Mouse (Mus musculus): ENCODE data around the gene Zeb2. TPM values are rescaled to one million over a fixed set of nuclear protein-coding genes. Genes with fewer than 3 reads are reported as not detected.
A peak's percentile ranks its signal among the peaks of the same experiment; 100 is the strongest.

The Zeb2 gene
- polyA plus RNA-seq, 1 experiment from 2014 or later, result 49.0 TPM

DNA sequence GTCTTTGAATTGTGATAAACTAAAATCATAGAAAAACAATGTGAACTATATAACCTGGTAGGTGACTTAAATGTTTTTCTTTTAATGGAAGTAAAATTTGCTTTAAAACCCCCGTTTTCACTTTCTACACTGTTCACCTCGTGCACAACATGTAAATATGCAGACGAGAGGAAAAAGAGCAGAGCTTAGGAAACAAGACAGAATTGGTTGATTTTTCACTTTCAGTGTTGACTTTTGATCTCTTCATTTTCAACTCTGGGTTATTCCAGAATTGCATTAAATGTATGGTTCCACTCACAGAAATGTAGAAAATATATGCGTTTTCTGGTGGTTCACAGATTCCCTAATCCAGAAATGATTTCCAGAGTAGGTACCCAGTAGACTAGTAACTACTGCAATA lies 57.6 kb downstream of the Zeb2 start:
- H3K4me1 ChIP-seq (ENCODE audit: control insufficient read depth, insufficient read depth, low read length), result peaks cover 10% of the 10 kb centered on the region; the same call in 1 of the 2 replicates
- no peaks in the 10 kb centered on the region for H3K36me3 ChIP-seq (ENCODE audit: control insufficient read depth, insufficient read depth, low read length)
- no peak overlapping the region for H3K4me2 ChIP-seq (ENCODE audit: low read depth, low read length)
- WGBS, result 80% methylated on average over 4 of the region's 4 CpGs
- no peak overlapping the region for H3K9ac ChIP-seq (ENCODE audit: low read depth, low read length)
- no peaks in the 10 kb centered on the region for H3K27me3 ChIP-seq (replicated peaks; ENCODE audit: control insufficient read depth, insufficient read depth, low read length)
- no peak for DNase-seq (ENCODE audit: low spot score)
- no peak for ATAC-seq (ENCODE audit: low read depth)
- H3K27ac ChIP-seq (replicated peaks; ENCODE audit: low read depth, low read length), result no peak overlapping the region
- no peak overlapping the region for H3K4me3 ChIP-seq (ENCODE audit: low read depth, low read length)
- no peaks in the 10 kb centered on the region for H3K9me3 ChIP-seq (ENCODE audit: control insufficient read depth, low read length)

DNA sequence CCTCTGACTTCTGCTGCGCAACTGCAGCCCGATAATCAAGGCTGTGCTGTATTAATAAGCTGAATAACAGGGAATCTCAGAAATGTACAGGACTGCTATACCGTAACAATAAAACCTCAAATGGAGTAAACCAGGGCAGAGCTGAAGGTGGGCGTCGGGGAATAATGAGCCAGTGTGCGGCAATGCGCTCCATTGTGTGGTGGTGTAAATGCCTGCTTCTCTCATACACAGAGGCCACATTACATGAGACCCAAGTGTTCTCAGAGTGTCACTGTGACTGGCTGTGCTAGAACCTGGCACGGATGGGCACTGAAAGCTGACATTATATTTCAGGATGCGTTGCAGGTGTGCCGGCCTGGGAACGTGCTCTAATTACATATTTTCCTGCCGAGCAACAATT lies 58.2 kb downstream of the Zeb2 start:
- DNase-seq (ENCODE audit: low spot score) (no peak), ATAC-seq (ENCODE audit: low read depth) (peak; percentile 48; the same call in 1 of the 2 replicates)
- Histone ChIP-seq H3K27me3 (replicated peaks; ENCODE audit: control insufficient read depth, insufficient read depth, low read length) (no peaks in the 10 kb centered on the region), H3K9ac (ENCODE audit: low read depth, low read length) (no peak overlapping the region), H3K27ac (replicated peaks; ENCODE audit: low read depth, low read length) (no peak overlapping the region), H3K4me1 (ENCODE audit: control insufficient read depth, insufficient read depth, low read length) (peaks cover 10% of the 10 kb centered on the region; the same call in 1 of the 2 replicates), H3K36me3 (ENCODE audit: control insufficient read depth, insufficient read depth, low read length) (no peaks in the 10 kb centered on the region), H3K4me2 (ENCODE audit: low read depth, low read length) (no peak overlapping the region), H3K9me3 (ENCODE audit: control insufficient read depth, low read length) (no peaks in the 10 kb centered on the region), H3K4me3 (ENCODE audit: low read depth, low read length) (no peak overlapping the region)
- 77% methylated on average over 12 of the region's 12 CpGs for WGBS

DNA sequence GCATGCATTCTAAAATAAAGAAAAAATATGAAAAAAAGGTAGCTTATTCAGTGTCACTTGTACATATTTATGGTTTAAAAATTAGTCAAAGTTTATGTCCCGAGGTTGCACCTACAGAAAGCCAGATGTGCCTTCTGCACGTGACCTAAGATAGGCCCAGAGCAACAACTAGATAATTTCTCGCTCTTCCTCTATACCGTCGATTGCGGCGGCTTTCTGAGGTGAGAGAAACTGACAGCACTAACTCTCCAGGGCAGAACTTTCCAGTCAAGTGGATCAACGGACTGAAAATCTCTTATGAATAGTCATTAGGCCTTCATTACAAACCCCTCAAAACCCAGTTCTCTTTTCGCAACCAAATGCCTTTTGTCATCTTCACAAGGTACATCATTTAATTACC lies 59.0 kb downstream of the Zeb2 start:
- ATAC-seq (ENCODE audit: low read depth) (no peak), DNase-seq (ENCODE audit: low spot score) (no peak)
- no peak overlapping the region for H3K9ac ChIP-seq (ENCODE audit: low read depth, low read length)
- no peaks in the 10 kb centered on the region for H3K9me3 ChIP-seq (ENCODE audit: control insufficient read depth, low read length)
- no peak overlapping the region for H3K4me3 ChIP-seq (ENCODE audit: low read depth, low read length)
- H3K4me1 ChIP-seq (ENCODE audit: control insufficient read depth, insufficient read depth, low read length), result peaks cover 8% of the 10 kb centered on the region; the same call in 1 of the 2 replicates
- no peaks in the 10 kb centered on the region for H3K27me3 ChIP-seq (replicated peaks; ENCODE audit: control insufficient read depth, insufficient read depth, low read length)
- H3K36me3 ChIP-seq (ENCODE audit: control insufficient read depth, insufficient read depth, low read length), result no peaks in the 10 kb centered on the region
- no peak overlapping the region for H3K27ac ChIP-seq (replicated peaks; ENCODE audit: low read depth, low read length)
- no peak overlapping the region for H3K4me2 ChIP-seq (ENCODE audit: low read depth, low read length)
- 81% methylated on average over 9 of the region's 9 CpGs for WGBS

DNA sequence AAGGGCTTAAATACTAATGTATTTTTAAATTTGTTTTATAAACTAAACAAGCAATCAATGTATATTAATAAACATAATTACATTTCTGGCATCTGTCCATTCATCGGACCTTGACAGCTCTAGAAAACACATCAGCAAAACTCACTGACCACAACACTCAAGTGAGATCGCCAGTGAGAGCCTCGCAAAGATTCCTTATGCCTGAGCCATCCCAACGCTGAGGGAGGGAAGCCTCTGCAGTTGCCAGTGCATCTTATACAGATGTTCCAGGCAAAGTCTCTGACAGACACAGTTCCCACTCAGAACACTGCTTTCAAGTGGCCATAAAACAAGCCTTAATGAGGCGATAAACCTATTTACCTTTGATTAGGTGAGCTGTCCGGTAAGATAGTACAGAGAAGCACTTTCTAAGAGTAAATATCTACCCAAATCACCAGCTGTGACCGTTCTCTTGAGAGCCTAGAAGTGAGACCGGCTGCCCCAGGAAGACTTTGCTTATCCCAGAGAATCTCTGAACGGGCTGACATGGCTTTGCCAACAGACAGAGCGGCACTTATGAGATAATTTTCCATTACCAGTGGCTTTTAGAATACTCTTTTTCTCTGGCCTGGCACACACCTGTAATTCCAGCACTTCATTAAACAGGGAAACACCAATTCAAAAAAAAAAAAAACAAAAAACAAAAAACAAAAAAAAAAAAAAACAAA lies 60.2 kb downstream of the Zeb2 start:
- ATAC-seq (ENCODE audit: low read depth), result no peak
- Histone ChIP-seq H3K9me3 (ENCODE audit: control insufficient read depth, low read length) (no peaks in the 10 kb centered on the region), H3K27me3 (replicated peaks; ENCODE audit: control insufficient read depth, insufficient read depth, low read length) (no peaks in the 10 kb centered on the region), H3K9ac (ENCODE audit: low read depth, low read length) (no peak overlapping the region), H3K4me1 (ENCODE audit: control insufficient read depth, insufficient read depth, low read length) (no peaks in the 10 kb centered on the region), H3K36me3 (ENCODE audit: control insufficient read depth, insufficient read depth, low read length) (no peaks in the 10 kb centered on the region), H3K27ac (replicated peaks; ENCODE audit: low read depth, low read length) (no peak overlapping the region), H3K4me3 (ENCODE audit: low read depth, low read length) (no peak overlapping the region), H3K4me2 (ENCODE audit: low read depth, low read length) (no peak overlapping the region)
- WGBS, result 81% methylated on average over 10 of the region's 10 CpGs
- no peak for DNase-seq (ENCODE audit: low spot score)

DNA sequence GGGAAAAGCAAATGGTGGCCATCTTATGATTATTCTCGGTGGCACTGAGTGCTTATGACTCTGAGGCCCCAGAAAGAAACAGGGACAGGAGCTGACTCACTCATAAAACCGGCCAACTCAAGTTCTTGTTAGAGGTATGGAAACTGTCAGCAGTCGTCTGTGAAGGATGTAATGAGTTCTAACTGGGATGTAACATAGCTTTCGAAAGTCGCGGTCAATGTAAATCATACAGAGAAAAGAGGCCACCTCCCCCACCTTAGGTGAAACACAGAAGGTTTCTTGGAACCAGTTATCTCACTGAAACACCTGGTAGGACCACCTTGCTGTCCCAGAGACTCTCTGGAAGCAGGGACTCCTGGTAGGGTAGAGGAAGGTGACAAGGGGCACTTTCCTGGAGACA lies 61.3 kb downstream of the Zeb2 start:
- no peak overlapping the region for H3K9ac ChIP-seq (ENCODE audit: low read depth, low read length)
- DNase-seq (ENCODE audit: low spot score), result no peak
- no peak overlapping the region for H3K4me2 ChIP-seq (ENCODE audit: low read depth, low read length)
- H3K27me3 ChIP-seq (replicated peaks; ENCODE audit: control insufficient read depth, insufficient read depth, low read length), result no peaks in the 10 kb centered on the region
- H3K4me3 ChIP-seq (ENCODE audit: low read depth, low read length), result no peak overlapping the region
- no peaks in the 10 kb centered on the region for H3K9me3 ChIP-seq (ENCODE audit: control insufficient read depth, low read length)
- H3K27ac ChIP-seq (replicated peaks; ENCODE audit: low read depth, low read length), result no peak overlapping the region
- WGBS, result 76% methylated on average over 6 of the region's 6 CpGs
- no peaks in the 10 kb centered on the region for H3K4me1 ChIP-seq (ENCODE audit: control insufficient read depth, insufficient read depth, low read length)
- H3K36me3 ChIP-seq (ENCODE audit: control insufficient read depth, insufficient read depth, low read length), result no peaks in the 10 kb centered on the region
- no peak for ATAC-seq (ENCODE audit: low read depth)

DNA sequence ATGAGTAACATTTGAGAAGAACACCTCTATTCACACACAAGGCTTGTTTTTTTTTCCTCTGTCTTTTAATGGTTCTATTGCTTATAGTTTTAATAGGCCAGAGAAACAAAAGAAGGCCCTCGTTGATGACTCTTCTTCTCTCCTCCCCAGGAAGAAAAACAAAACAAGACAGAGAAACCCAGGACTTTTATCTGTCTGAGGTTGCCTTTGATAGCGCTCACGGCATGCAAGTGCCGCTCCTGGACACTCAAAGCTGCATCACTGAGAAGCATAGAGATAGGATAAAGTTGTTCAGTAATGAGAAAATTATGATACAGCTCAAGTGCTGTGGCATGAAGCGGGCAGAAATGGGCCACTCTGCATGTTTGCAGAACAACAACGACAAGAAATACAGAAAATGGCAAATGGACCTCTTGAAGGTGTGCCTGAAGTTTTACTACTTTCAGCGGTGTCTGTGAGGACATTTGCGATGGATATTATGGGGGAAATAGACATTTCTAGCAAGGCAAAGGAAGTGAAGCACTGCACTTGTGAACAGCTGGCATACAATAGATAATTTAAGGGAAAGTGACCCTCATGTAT lies 62.1 kb downstream of the Zeb2 start:
- Histone ChIP-seq H3K4me1 (ENCODE audit: control insufficient read depth, insufficient read depth, low read length) (no peaks in the 10 kb centered on the region), H3K9ac (ENCODE audit: low read depth, low read length) (no peak overlapping the region), H3K36me3 (ENCODE audit: control insufficient read depth, insufficient read depth, low read length) (no peaks in the 10 kb centered on the region), H3K9me3 (ENCODE audit: control insufficient read depth, low read length) (no peaks in the 10 kb centered on the region), H3K27ac (replicated peaks; ENCODE audit: low read depth, low read length) (no peak overlapping the region), H3K27me3 (replicated peaks; ENCODE audit: control insufficient read depth, insufficient read depth, low read length) (no peaks in the 10 kb centered on the region), H3K4me2 (ENCODE audit: low read depth, low read length) (no peak overlapping the region), H3K4me3 (ENCODE audit: low read depth, low read length) (no peak overlapping the region)
- DNase-seq (ENCODE audit: low spot score) (no peak), ATAC-seq (ENCODE audit: low read depth) (no peak)
- 77% methylated on average over 8 of the region's 8 CpGs for WGBS

DNA sequence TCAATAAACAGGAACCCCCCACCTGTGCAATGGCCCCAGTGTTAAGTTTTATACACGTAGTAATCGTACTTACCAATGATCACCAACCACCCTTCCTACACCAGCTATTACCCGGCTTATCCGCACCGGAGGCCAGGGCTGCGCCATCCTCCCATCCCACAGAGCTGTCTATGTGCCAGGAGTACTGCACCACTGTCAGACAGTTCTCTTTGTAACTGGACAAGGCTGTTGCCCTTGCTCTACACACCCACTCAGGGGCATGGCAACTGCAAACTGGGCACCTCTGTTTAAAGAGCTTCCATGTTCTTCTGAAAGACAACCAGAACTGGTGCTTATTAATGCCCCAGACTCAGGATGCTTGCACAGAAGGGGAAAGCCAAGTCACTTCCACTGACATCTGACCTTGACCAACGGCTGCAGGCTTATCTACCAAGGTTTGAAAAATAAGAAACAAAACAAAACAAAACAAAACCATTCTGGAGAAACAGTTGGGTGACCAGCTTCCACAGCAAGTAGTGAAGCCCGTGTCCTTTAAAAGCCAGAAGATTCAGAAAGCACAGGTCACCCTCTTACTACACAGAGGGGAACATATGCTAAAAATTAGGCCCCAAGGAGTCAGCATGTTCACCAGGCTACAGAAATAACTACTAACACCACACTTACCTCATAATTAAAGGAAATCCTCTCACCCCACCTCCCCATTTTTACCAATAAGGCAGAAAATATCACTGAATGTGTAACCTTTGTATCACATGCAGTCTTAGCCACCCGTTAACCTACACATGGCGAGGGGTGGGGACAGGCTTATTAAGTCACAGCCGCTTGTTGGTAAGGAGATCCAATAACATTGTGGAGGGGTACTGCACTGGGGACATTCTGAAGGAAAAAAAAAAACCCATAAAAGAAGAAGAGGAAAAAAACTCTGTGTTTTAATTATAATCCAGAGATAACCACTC lies 62.8 kb downstream of the Zeb2 start:
- Histone ChIP-seq H3K9me3 (ENCODE audit: control insufficient read depth, low read length) (no peaks in the 10 kb centered on the region), H3K36me3 (ENCODE audit: control insufficient read depth, insufficient read depth, low read length) (no peaks in the 10 kb centered on the region), H3K27ac (replicated peaks; ENCODE audit: low read depth, low read length) (no peak overlapping the region), H3K4me2 (ENCODE audit: low read depth, low read length) (no peak overlapping the region), H3K27me3 (replicated peaks; ENCODE audit: control insufficient read depth, insufficient read depth, low read length) (no peaks in the 10 kb centered on the region), H3K4me3 (ENCODE audit: low read depth, low read length) (no peak overlapping the region), H3K9ac (ENCODE audit: low read depth, low read length) (no peak overlapping the region), H3K4me1 (ENCODE audit: control insufficient read depth, insufficient read depth, low read length) (peaks cover 3% of the 10 kb centered on the region; the same call in 1 of the 2 replicates)
- ATAC-seq (ENCODE audit: low read depth) (no peak), DNase-seq (ENCODE audit: low spot score) (no peak)
- WGBS, result 74% methylated on average over 11 of the region's 11 CpGs

DNA sequence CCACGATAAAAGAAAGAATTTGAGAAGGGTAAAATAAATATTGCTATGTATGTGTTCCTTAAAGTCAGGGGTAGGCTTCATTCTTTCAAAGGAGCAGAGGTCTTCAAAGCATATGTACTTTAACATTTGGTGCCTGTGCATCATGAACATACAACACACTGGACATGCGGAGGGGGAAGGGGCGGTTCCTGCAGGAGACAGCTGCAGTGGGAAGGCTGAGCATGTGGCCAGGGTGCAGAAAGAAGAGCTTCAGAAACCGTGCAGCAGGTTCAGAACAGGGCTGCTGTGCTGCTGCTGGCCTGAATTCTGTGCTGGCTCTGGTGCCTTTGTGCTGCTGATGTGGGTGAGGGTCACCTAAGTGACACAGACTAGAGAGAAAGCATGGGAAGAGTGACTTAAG lies 64.6 kb downstream of the Zeb2 start:
- no peaks in the 10 kb centered on the region for H3K9me3 ChIP-seq (ENCODE audit: control insufficient read depth, low read length)
- no peak overlapping the region for H3K4me2 ChIP-seq (ENCODE audit: low read depth, low read length)
- 48% methylated on average over 4 of the region's 4 CpGs for WGBS
- no peaks in the 10 kb centered on the region for H3K27me3 ChIP-seq (replicated peaks; ENCODE audit: control insufficient read depth, insufficient read depth, low read length)
- H3K27ac ChIP-seq (replicated peaks; ENCODE audit: low read depth, low read length), result no peak overlapping the region
- H3K9ac ChIP-seq (ENCODE audit: low read depth, low read length), result no peak overlapping the region
- H3K4me3 ChIP-seq (ENCODE audit: low read depth, low read length), result no peak overlapping the region
- peaks cover 16% of the 10 kb centered on the region; the same call in 1 of the 2 replicates for H3K4me1 ChIP-seq (ENCODE audit: control insufficient read depth, insufficient read depth, low read length)
- H3K36me3 ChIP-seq (ENCODE audit: control insufficient read depth, insufficient read depth, low read length), result no peaks in the 10 kb centered on the region
- DNase-seq (ENCODE audit: low spot score), result peak; percentile 47
- no peak for ATAC-seq (ENCODE audit: low read depth)
